Mouse (Mus musculus): Measurements from ENCODE around the gene Fam71e1.

- TF ChIP-seq CTCF (IDR thresholded peaks at IDR 0.05; ENCODE audit: low read depth, low read length) (no peak), EP300 (IDR thresholded peaks at IDR 0.05; ENCODE audit: insufficient read depth, low read depth, low read length) (no peak), POLR2A (IDR thresholded peaks at IDR 0.05; ENCODE audit: insufficient read depth, low read length) (no peak)
Measured at GRCm38 (mm10) chr7:44486927-44487575, 9.3 kb upstream of the Fam71e1 start.

Data from ES-Bruce4 (cell line).